Mouse (Mus musculus): ENCODE measurements around the gene Ccdc187.

DNA sequence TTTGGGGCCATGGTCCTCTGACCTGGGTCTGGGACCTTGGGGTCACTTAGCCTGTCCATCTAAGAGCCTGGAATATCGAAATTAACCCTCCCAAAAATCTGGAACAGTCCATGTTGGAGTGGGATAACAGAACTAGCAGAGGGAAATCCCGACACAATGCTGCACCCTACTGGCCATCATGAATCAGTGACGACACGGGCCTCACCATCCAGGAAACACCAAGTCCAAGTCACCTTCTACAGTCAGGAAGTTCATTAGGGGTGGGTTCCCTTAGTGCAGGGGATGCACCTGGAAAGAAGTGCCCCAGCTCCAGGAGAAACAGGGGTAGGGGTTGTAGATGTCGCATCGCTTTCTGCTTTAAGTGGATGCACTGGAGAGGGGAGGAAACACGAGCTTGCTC lies 20.7 kb downstream of the Ccdc187 start:
- TF ChIP-seq CTCF (IDR thresholded peaks at IDR 0.05; ENCODE audit: extremely low read depth, insufficient read depth, low read length) (peak; percentile 92), POLR2A (IDR thresholded peaks at IDR 0.05; ENCODE audit: extremely low read depth, insufficient read depth, low read length) (no peak)
